12 mouse cellular contexts compared by ENCODE assay signal in genomic region chr19:31975882-31976281, GRCm38 (mm10).
A peak's percentile ranks its signal among the peaks of the same experiment; 100 is the strongest.
DNase-seq lines count a peak whose midpoint lies in the region; ATAC-seq lines count a peak whose summit lies in the region.
"Had no signal": no experiment of that assay in that cellular context is flagged by ENCODE, and none has a peak within 500 bp of the region (broad histone marks: within the 10 kb centered on the region; RNA-seq: fewer than 3 reads in every experiment).

No protein-coding gene starts in this region.

- 82% methylated on average over 2 of the region's 2 CpGs for WGBS in limb, embryonic 10.5 days

- no peaks in the 10 kb centered on the region; the same call in 1 of the 2 replicates for H3K4me1 ChIP-seq in limb, embryonic 10.5 days
- H3K4me1 ChIP-seq: hindbrain, embryonic 13.5 days; stomach, embryonic 15.5 days had no signal

- peaks cover 7% of the 10 kb centered on the region; the same call in 1 of the 2 replicates for H3K27me3 ChIP-seq in limb, embryonic 10.5 days (ENCODE audit: low read depth, poor library complexity, severe bottlenecking)
- H3K27me3 ChIP-seq: megakaryocyte, embryonic 14.5 days; stomach, embryonic 15.5 days had no signal

- no peaks in the 10 kb centered on the region for H3K9me3 ChIP-seq in limb, embryonic 10.5 days (replicated peaks)
- H3K9me3 ChIP-seq: hindbrain, embryonic 13.5 days; megakaryocyte, embryonic 14.5 days; stomach, embryonic 15.5 days had no signal

- peak; percentile 68 for ATAC-seq in common myeloid progenitor, adult 5-6 weeks (replicated peaks; ENCODE audit: low read depth, poor library complexity, severe bottlenecking)

- DNase-seq in embryo, embryonic 10 days (ENCODE audit: low spot score): peak; percentile 31
- no peak for DNase-seq in embryo, embryonic 9.5 days (ENCODE audit: extremely low spot score)
- DNase-seq in 3T3-L1 (ENCODE audit: low read depth, low spot score): peak; percentile 47
- DNase-seq in limb, embryonic 10.5 days (ENCODE audit: low spot score): no peak
- DNase-seq in urinary bladder, postnatal 4 days (ENCODE audit: low spot score in 2 of 2): no peak
- DNase-seq in ovary, adult 18-20 months (ENCODE audit: low spot score): no peak
- no peak for DNase-seq in layer of hippocampus, adult 18-20 months (ENCODE audit: low spot score in 2 of 2)
- DNase-seq: heart, adult 18-20 months had no signal

- no peak overlapping the region for H3K4me3 ChIP-seq in limb, embryonic 10.5 days
- H3K4me3 ChIP-seq: hindbrain, embryonic 13.5 days; megakaryocyte, embryonic 14.5 days; stomach, embryonic 15.5 days had no signal

- 0 out of 2 replicates have a peak overlapping the region, but pooled peaks have one; percentile 19 for H3K27ac ChIP-seq in limb, embryonic 10.5 days
- H3K27ac ChIP-seq: hindbrain, embryonic 13.5 days; stomach, embryonic 15.5 days had no signal

- no peaks in the 10 kb centered on the region for H3K36me3 ChIP-seq in limb, embryonic 10.5 days
- H3K36me3 ChIP-seq: hindbrain, embryonic 13.5 days; stomach, embryonic 15.5 days had no signal

Comparison
In these comparisons a context has a peak if more than half of its experiments do, and no peak if none do; other contexts are left out.
1. DNase-seq: peak in embryo, embryonic 10 days (single experiment) and 3T3-L1 (single experiment); none in embryo, embryonic 9.5 days (single experiment), limb, embryonic 10.5 days (single experiment), urinary bladder, postnatal 4 days (0 of 2), ovary, adult 18-20 months (single experiment) and layer of hippocampus, adult 18-20 months (0 of 2).